Mouse (Mus musculus): ENCODE results near the gene Olfr465-ps1.

Gene Olfr465-ps1

GRCm38 (mm10) chr13:65137789-65138188 is at the start of gene Olfr465-ps1:
Olfr465-ps1 (plus strand) TSS chr13:65138089.
- DNase-seq = no peak

GRCm38 (mm10) chr13:65095923-65096322 is 42.0 kb upstream of the Olfr465-ps1 start:
- DNase-seq = no peak

GRCm38 (mm10) chr13:65097018-65097417 is 40.9 kb upstream of the Olfr465-ps1 start:
- no peak for DNase-seq

GRCm38 (mm10) chr13:65100678-65101077 is 37.2 kb upstream of the Olfr465-ps1 start:
- no peak for DNase-seq

- DNase-seq = peak; percentile 17
These were observed 36.7 kb upstream of the Olfr465-ps1 start for GRCm38 (mm10) chr13:65101232-65101631.

GRCm38 (mm10) chr13:65111961-65112360 is 25.9 kb upstream of the Olfr465-ps1 start:
- DNase-seq = peak; percentile 74

- DNase-seq = peak; percentile 94
These were observed 25.3 kb upstream of the Olfr465-ps1 start, which contains the start of gene Mfsd14b for GRCm38 (mm10) chr13:65112459-65113110. Mfsd14b (minus strand) TSS chr13:65112975.

- no peak for DNase-seq
These were observed 24.6 kb upstream of the Olfr465-ps1 start for GRCm38 (mm10) chr13:65113239-65113638.

GRCm38 (mm10) chr13:65120984-65121383 is 16.9 kb upstream of the Olfr465-ps1 start:
- no peak for DNase-seq

GRCm38 (mm10) chr13:65122111-65122510 is 15.8 kb upstream of the Olfr465-ps1 start:
- DNase-seq = peak; percentile 38

- no peak for DNase-seq
These were observed 10.6 kb upstream of the Olfr465-ps1 start for GRCm38 (mm10) chr13:65127063-65127847.

- no peak for DNase-seq
These were observed 12.1 kb downstream of the Olfr465-ps1 start, which contains the start of gene Olfr466 for GRCm38 (mm10) chr13:65149940-65150339. Olfr466 (plus strand) TSS chr13:65150240.

GRCm38 (mm10) chr13:65174102-65174501 is 36.2 kb downstream of the Olfr465-ps1 start:
- no peak for DNase-seq

GRCm38 (mm10) chr13:65175734-65176471 is 38.0 kb downstream of the Olfr465-ps1 start:
- peak; percentile 27 for DNase-seq

GRCm38 (mm10) chr13:65176472-65177091 is 38.7 kb downstream of the Olfr465-ps1 start:
- DNase-seq = no peak

All from lung, postnatal 36 days (tissue).